Mouse (Mus musculus): Measurements from ENCODE around the gene Pde3a. TPM values are rescaled to one million over a fixed set of nuclear protein-coding genes. Genes with fewer than 3 reads are reported as not detected.

The Pde3a gene
- total RNA-seq, 2 experiments from 2014 or later = 2.2 to 3.1 TPM

- intact Hi-C loops (cut with DNase I) = no loop called here
Observed at GRCm38 (mm10) chr6:141256896-141257295, 7.8 kb downstream of the Pde3a start.

DNA sequence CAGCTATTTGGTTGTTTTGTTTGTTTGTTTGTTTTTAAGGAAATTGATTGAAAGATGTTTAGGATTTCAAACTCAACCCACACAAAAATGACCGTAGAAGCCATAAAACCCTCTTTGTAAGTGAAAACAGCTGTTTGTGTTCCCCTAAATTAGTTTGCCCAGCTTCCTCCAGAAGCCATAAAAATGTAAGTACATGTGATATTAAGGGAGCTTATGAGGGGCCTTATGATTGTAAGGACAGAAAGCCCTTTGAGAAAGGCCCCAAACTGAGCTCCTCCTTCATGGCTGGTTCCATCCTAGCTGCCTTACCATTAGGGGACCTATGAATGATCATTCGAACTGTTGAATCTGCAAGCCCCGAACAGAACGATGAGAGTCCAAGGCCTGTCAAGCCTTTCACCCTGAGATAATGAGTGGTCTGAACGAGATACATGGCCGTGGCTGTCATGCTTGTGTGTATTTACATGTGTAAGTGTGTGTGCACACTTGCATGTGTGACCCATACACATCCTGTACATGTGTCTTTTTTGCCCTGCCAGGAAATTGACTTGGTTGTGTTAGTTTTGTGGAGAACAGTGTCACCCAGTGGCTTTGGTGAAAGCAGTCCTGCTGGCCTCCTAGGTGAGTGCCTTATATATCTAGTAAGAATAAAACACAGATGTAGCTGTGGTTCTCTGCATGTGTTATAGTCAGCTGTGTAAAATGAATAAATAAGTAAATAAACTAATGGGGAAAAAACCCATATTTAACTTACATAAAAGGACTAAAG is 8.5 kb downstream of the Pde3a start:
- intact Hi-C loops (cut with DNase I) = no loop called here
- no peak for DNase-seq (ENCODE audit: extremely low spot score in 1 of 2, low spot score in 2 of 2)

More at GRCm38 (mm10) chr6:141256896-141257295, 7.8 kb downstream of the Pde3a start:
- no peak for DNase-seq (ENCODE audit: extremely low spot score in 1 of 2, low spot score in 2 of 2)

DNA sequence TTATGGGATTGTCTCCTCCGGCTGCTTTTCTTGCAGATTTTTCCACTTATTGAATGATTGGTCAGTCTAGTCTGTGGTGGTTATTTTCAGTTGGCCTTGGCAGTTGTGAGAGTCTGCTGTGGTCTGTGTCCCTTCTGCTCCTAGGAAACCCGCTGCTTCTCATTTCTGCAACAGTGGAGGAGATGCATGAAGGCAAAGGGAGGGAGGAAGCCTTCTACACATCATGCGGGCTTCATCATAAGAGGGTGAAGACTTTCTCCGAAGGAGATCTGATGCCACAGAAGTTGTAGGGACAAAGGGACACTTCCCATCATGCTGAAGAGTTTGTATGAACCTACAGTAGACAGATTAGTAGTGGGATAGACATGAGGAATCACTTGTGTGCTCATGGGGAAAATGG is 16.2 kb downstream of the Pde3a start:
- intact Hi-C loops (cut with DNase I) = no loop called here
- no peak for DNase-seq (ENCODE audit: extremely low spot score in 1 of 2, low spot score in 2 of 2)

DNA sequence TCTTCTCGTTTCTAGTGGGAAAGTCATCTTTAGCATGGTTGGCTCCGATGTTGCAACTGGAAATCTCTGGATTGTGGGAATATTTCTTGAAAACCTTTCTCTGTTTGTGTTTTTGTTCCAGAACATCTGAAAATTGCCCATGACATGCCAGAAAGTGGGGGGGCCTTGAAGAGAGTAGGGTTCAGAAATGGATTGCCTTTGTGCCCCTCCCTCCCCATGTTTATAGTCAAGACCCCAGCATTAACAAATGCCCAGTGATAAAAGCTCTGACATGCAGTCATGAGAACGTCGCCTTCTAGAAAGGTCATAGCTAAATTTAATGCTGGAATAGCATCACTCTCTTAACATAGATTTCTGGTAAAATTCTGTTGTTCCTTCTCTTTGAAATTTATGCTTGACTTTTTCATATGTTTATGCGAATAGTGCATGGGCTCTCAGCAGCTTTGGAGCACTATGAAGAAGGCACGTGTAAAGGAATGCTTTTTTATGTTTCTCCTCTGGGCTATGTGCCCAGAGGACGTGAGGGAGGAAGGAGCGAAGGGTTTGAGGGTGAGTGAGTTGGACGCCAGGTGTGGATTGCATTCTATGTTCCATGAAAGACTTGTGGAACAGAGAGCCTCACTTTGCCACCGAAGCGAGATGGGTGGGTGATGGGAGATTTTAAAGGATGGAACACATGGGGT is 19.0 kb downstream of the Pde3a start:
- no peak for DNase-seq (ENCODE audit: extremely low spot score in 1 of 2, low spot score in 2 of 2)

GRCm38 (mm10) chr6:141268871-141269270 is 19.8 kb downstream of the Pde3a start:
- no peak for DNase-seq (ENCODE audit: extremely low spot score in 1 of 2, low spot score in 2 of 2)
- intact Hi-C loops (cut with DNase I) = no loop called here

More for the DNA sequence above, 19.0 kb downstream of the Pde3a start:
- intact Hi-C loops (cut with DNase I) = no loop called here

GRCm38 (mm10) chr6:141271133-141271532 is 22.1 kb downstream of the Pde3a start:
- no peak for DNase-seq (ENCODE audit: extremely low spot score in 1 of 2, low spot score in 2 of 2)
- intact Hi-C loops (cut with DNase I) = no loop called here

DNA sequence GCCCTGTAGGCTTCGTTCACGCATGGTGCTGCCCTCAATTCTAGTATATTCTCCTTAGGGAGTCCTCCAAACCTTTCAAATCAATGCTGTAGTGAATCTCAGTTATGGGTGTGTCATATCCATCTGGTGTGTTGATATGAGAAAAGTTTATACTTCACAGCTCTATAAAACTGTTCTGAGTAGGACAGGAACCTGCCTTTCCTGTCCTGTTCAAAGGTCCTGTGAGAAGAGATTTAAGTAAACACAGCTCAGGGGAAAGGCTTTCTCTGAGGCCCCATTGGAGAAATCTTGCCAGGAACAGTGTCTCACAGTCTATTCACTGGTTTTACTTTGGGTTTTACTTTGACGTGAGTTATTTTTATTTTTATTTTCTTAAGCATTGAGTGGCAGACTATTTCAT is 22.5 kb downstream of the Pde3a start:
- no peak for DNase-seq (ENCODE audit: extremely low spot score in 1 of 2, low spot score in 2 of 2)
- intact Hi-C loops (cut with DNase I) = no loop called here

DNA sequence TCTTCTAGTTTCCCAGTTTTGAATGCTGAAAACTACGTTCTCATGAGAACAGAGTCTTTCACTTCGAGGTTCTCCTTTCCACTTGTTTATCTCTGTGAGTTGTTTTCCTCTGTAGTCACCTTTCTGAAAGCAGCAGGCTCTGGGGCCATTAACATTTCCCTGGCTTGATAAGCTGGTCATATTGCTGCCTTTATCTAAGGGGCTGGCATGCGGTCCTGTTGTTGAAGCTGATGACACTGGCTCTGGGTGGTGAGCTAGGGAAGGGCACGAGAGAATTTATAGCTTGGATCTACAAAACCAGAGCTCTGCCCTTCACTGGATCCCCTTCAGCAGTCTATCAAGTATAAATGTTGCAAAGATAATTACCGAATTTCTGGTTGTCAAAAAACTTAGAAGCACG is 24.6 kb downstream of the Pde3a start:
- intact Hi-C loops (cut with DNase I) = no loop called here
- DNase-seq (ENCODE audit: extremely low spot score in 1 of 2, low spot score in 2 of 2) = no peak

- intact Hi-C loops (cut with DNase I) = no loop called here
- no peak for DNase-seq (ENCODE audit: extremely low spot score in 1 of 2, low spot score in 2 of 2)
Observed at GRCm38 (mm10) chr6:141281685-141282084, 32.6 kb downstream of the Pde3a start.

GRCm38 (mm10) chr6:141282796-141283195 is 33.7 kb downstream of the Pde3a start:
- intact Hi-C loops (cut with DNase I) = no loop called here
- DNase-seq (ENCODE audit: extremely low spot score in 1 of 2, low spot score in 2 of 2) = no peak

DNA sequence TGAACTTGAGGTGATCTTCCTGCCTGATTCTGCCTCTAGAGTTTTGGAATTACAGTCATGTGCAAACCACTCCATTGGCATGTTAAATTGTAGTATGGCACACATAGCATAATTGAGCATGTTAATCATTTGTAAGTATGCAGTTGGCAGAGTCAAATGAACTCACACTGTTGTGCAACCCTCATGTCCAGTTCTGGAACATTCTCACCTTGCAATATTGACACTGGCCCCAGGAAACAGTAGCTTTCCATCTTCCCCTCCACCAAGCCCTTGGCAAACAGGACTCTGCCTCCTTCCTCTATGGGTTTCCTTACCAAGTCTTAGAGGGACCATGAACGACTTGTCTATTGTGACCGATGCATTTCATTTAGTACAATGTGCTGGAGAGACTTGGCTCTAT is 42.1 kb downstream of the Pde3a start:
- DNase-seq (ENCODE audit: extremely low spot score in 1 of 2, low spot score in 2 of 2) = no peak
- intact Hi-C loops (cut with DNase I) = no loop called here

DNA sequence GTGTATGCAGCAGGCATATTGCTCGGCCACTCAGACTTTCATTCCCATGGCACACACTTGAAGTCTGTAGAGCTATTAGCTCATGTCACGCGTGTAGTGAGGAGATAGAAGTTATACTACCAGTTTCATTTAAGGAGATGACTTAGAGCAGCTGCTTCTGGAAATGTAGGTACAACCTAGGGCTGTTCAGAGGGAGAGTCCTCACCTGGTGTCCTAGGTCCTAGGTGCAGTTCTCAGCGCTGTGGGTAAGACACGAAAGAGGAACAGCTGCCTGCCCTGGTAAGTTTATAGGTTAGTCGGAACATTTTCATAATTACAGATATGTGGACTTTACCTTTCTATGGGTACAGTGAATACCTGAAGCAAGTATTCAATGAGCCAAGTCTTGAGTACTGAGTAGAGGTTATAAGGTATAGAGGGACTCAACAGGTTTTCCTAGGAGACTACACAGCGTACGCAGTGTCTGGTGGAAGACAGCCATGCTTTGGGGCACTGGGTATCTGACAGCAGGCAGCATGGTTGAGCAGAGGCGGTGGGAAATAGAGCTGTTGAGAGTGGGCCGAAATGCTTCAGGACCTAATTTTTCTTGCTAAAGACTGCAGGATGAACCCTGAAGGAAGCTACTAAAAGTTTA is 43.9 kb downstream of the Pde3a start:
- no peak for DNase-seq (ENCODE audit: extremely low spot score in 1 of 2, low spot score in 2 of 2)
- intact Hi-C loops (cut with DNase I) = no loop called here

GRCm38 (mm10) chr6:141293460-141293853 is 44.4 kb downstream of the Pde3a start:
- intact Hi-C loops (cut with DNase I) = no loop called here
- no peak for DNase-seq (ENCODE audit: extremely low spot score in 1 of 2, low spot score in 2 of 2)

GRCm38 (mm10) chr6:141295264-141295663 is 46.2 kb downstream of the Pde3a start:
- intact Hi-C loops (cut with DNase I) = no loop called here
- no peak for DNase-seq (ENCODE audit: extremely low spot score in 1 of 2, low spot score in 2 of 2)

DNA sequence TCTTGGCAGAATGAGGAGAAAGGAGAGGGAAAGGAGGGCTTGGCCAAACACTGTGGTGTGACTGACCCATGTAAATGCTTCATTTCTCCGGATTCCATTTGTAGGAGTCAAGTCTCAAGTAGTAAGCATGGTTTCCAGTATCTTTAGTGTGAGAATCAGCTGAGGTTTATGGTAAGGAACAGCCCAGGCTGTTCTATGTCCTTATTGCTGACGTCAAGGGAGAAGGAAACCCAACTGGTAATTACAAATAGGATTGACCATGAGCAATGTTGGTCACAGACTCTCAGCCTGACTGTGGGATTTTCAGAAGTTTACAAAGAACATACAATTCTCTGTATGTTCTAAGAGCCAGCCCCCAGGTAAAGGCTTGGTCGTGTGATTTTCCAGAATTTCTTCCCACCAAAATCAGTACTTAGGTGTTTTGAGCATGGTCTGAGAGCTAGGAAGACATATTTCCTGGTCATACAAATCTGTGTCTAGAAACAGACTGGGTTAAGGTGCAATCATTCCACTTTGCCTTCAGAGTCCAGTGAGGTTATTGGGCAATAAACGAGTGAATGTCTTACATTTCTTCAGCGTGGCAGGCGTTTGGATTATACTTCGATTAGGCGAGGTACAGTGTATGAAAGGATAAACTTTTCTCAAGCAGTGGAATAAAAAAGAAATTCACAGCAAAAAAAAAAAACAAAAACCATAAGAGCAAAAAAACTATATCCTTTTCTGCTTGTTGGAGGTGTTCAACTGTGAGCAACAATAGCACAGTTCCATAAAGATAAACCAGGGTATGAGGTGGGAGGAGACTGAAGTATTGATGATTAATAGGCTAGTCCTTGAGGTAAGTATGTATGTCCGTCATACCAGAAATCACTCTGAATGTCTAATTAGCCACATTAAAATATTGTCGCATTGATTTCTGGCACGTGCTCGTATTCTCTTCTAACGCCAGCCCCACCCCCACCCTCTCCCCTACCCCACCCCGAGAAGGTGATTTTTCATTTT is 53.0 kb downstream of the Pde3a start:
- intact Hi-C loops (cut with DNase I) = no loop called here
- DNase-seq (ENCODE audit: extremely low spot score in 1 of 2, low spot score in 2 of 2) = no peak

GRCm38 (mm10) chr6:141302842-141303241 is 53.8 kb downstream of the Pde3a start:
- DNase-seq (ENCODE audit: extremely low spot score in 1 of 2, low spot score in 2 of 2) = no peak
- intact Hi-C loops (cut with DNase I) = no loop called here

DNA sequence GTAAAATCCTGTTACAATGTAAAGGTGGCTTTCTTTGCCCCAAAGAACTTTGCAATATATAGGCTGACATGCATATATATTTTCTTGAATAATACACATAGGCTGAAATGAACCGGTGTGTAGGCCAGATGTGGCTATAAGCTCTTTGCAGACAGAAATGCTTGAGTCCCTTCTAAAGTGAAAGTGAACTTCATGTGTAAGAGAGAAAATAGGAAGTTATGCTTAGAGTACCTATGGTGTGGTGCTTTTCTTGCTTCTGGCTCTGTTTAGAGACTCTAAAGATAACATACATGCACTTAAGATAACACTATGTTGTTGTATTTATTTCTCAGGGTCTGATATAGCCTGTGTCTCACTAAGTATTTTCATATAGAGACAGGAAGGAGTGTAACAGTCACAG is 58.3 kb downstream of the Pde3a start:
- intact Hi-C loops (cut with DNase I) = no loop called here
- DNase-seq (ENCODE audit: extremely low spot score in 1 of 2, low spot score in 2 of 2) = no peak

DNA sequence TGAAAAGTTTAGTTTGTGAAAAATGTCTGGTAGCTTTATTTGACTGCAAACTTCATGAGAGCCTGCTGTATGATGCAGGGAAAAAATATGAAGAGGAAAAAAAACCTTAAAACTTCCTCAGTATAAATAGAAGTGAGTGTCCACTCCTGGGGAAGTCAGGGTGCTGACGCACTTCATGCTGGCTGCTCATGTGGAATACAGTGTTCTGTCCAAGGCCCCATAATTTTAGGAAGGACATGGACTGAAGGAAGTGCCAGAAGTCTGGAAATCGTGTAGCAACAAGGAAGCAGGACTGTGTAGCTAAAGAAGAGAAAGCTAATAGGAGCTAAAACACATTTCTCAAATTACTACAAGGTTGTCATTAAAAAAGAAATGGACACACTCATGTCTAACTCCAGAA is 59.4 kb downstream of the Pde3a start:
- DNase-seq (ENCODE audit: extremely low spot score in 1 of 2, low spot score in 2 of 2) = no peak
- intact Hi-C loops (cut with DNase I) = no loop called here

- no peak for DNase-seq (ENCODE audit: extremely low spot score in 1 of 2, low spot score in 2 of 2)
- intact Hi-C loops (cut with DNase I) = no loop called here
Observed at GRCm38 (mm10) chr6:141309872-141310271, 60.8 kb downstream of the Pde3a start.
